Mouse (Mus musculus): ENCODE data around the gene Idh3a. TPM values are rescaled to one million over a fixed set of nuclear protein-coding genes. Genes with fewer than 3 reads are reported as not detected.
"Not testable (repeated sequence)": the region's sequence is repeated elsewhere in the genome, so short reads cannot be mapped to it uniquely, and the experiment has no call there.

The Idh3a gene
- polyA plus RNA-seq, 2 experiments, result 40.0 to 90.7 TPM

GRCm38 (mm10) chr9:54566958-54567357 lies 19.2 kb upstream of the Idh3a start:
- no peak for DNase-seq (ENCODE audit: low read depth in 3 of 3, low spot score in 3 of 3)
- no peak for ATAC-seq (ENCODE audit: insufficient read depth)
- WGBS (ENCODE audit: insufficient replicate concordance), result 34% methylated on average over 4 of the region's 4 CpGs

GRCm38 (mm10) chr9:54568732-54569131 lies 17.4 kb upstream of the Idh3a start:
- no peak overlapping the region for H3K4me3 ChIP-seq (ENCODE audit: insufficient read depth in 1 of 2, low read depth in 2 of 2, low read length in 2 of 2)
- 39% methylated on average over 2 of the region's 2 CpGs for WGBS (ENCODE audit: insufficient replicate concordance)
- no peak overlapping the region for H3K4me2 ChIP-seq (ENCODE audit: low read depth)
- no peaks in the 10 kb centered on the region for H3K9me3 ChIP-seq (ENCODE audit: control insufficient read depth, low read length)
- TF ChIP-seq EP300 (IDR thresholded peaks at IDR 0.05; ENCODE audit: low read depth) (no peak), CTCF (IDR thresholded peaks at IDR 0.05; ENCODE audit: low read depth) (no peak)
- H3K36me3 ChIP-seq (replicated peaks; ENCODE audit: control insufficient read depth, insufficient read depth, low read depth), result no peaks in the 10 kb centered on the region
- peaks cover 0 to 21% of the 10 kb centered on the region in 2 experiments; a peak in 2 of 4 replicates for H3K4me1 ChIP-seq (replicated peaks; ENCODE audit: control insufficient read depth in 2 of 2, insufficient read depth in 2 of 2, low read length in 1 of 2)
- no peak overlapping the region for H3K27ac ChIP-seq
- DNase-seq (ENCODE audit: low read depth in 3 of 3, low spot score in 3 of 3), result no peak
- no peak overlapping the region for H3K9ac ChIP-seq (replicated peaks)
- H3K27me3 ChIP-seq (ENCODE audit: control insufficient read depth, insufficient read depth, low read length), result no peaks in the 10 kb centered on the region
- ATAC-seq (ENCODE audit: insufficient read depth), result no peak

More at GRCm38 (mm10) chr9:54566958-54567357, 19.2 kb upstream of the Idh3a start:
- Histone ChIP-seq H3K9me3 (ENCODE audit: control insufficient read depth, low read length) (no peaks in the 10 kb centered on the region), H3K4me1 (replicated peaks; ENCODE audit: control insufficient read depth in 2 of 2, insufficient read depth in 2 of 2, low read length in 1 of 2) (peaks cover 0 to 23% of the 10 kb centered on the region in 2 experiments; a peak in 2 of 4 replicates), H3K36me3 (replicated peaks; ENCODE audit: control insufficient read depth, insufficient read depth, low read depth) (no peaks in the 10 kb centered on the region), H3K27me3 (ENCODE audit: control insufficient read depth, insufficient read depth, low read length) (no peaks in the 10 kb centered on the region), H3K9ac (replicated peaks) (no peak overlapping the region), H3K27ac (no peak overlapping the region), H3K4me3 (ENCODE audit: insufficient read depth in 1 of 2, low read depth in 2 of 2, low read length in 2 of 2) (no peak overlapping the region), H3K4me2 (ENCODE audit: low read depth) (no peak overlapping the region)
- TF ChIP-seq EP300 (IDR thresholded peaks at IDR 0.05; ENCODE audit: low read depth), result no peak
- no peak for TF ChIP-seq CTCF (IDR thresholded peaks at IDR 0.05; ENCODE audit: low read depth)

- no peak for TF ChIP-seq CTCF (IDR thresholded peaks at IDR 0.05; ENCODE audit: low read depth)
- TF ChIP-seq EP300 (IDR thresholded peaks at IDR 0.05; ENCODE audit: low read depth), result no peak
- Histone ChIP-seq H3K27ac (no peak overlapping the region), H3K27me3 (ENCODE audit: control insufficient read depth, insufficient read depth, low read length) (no peaks in the 10 kb centered on the region), H3K4me3 (ENCODE audit: insufficient read depth in 1 of 2, low read depth in 2 of 2, low read length in 2 of 2) (no peak overlapping the region), H3K9me3 (ENCODE audit: control insufficient read depth, low read length) (no peaks in the 10 kb centered on the region), H3K4me1 (replicated peaks; ENCODE audit: control insufficient read depth in 2 of 2, insufficient read depth in 2 of 2, low read length in 1 of 2) (peaks cover 0 to 20% of the 10 kb centered on the region in 2 experiments; a peak in 2 of 4 replicates), H3K9ac (replicated peaks) (no peak overlapping the region), H3K36me3 (replicated peaks; ENCODE audit: control insufficient read depth, insufficient read depth, low read depth) (no peaks in the 10 kb centered on the region), H3K4me2 (ENCODE audit: low read depth) (no peak overlapping the region)
- ATAC-seq (ENCODE audit: insufficient read depth), result peak; percentile 39; the same call in 1 of the 2 replicates
- WGBS (ENCODE audit: insufficient replicate concordance), result 56% methylated on average over 9 of the region's 9 CpGs
- no peak for DNase-seq (ENCODE audit: low read depth in 3 of 3, low spot score in 3 of 3)
These were observed 14.8 kb upstream of the Idh3a start for GRCm38 (mm10) chr9:54571130-54571839.

- Histone ChIP-seq H3K4me2 (ENCODE audit: low read depth) (no peak overlapping the region), H3K4me1 (replicated peaks; ENCODE audit: control insufficient read depth in 2 of 2, insufficient read depth in 2 of 2, low read length in 1 of 2) (peaks cover 3 to 17% of the 10 kb centered on the region in 2 experiments), H3K27ac (peak overlapping the region; percentile 44), H3K36me3 (replicated peaks; ENCODE audit: control insufficient read depth, insufficient read depth, low read depth) (no peaks in the 10 kb centered on the region), H3K9ac (replicated peaks) (no peak overlapping the region), H3K9me3 (ENCODE audit: control insufficient read depth, low read length) (no peaks in the 10 kb centered on the region), H3K27me3 (ENCODE audit: control insufficient read depth, insufficient read depth, low read length) (no peaks in the 10 kb centered on the region), H3K4me3 (ENCODE audit: insufficient read depth in 1 of 2, low read depth in 2 of 2, low read length in 2 of 2) (no peak overlapping the region)
- no peak for TF ChIP-seq CTCF (IDR thresholded peaks at IDR 0.05; ENCODE audit: low read depth)
- peak; percentile 94 for TF ChIP-seq EP300 (IDR thresholded peaks at IDR 0.05; ENCODE audit: low read depth)
- ATAC-seq (ENCODE audit: insufficient read depth) (peak; percentile 52), DNase-seq (ENCODE audit: low read depth in 3 of 3, low spot score in 3 of 3) (peak in 1 of 3 experiments; percentile 37)
- 6% methylated on average over 1 of the region's 1 CpGs for WGBS (ENCODE audit: insufficient replicate concordance)
These were observed 2.4 kb upstream of the Idh3a start for GRCm38 (mm10) chr9:54583712-54584111.

- H3K9me3 ChIP-seq (ENCODE audit: control insufficient read depth, low read length); H3K4me2 ChIP-seq (ENCODE audit: low read depth); H3K9ac ChIP-seq (replicated peaks); H3K27me3 ChIP-seq (ENCODE audit: control insufficient read depth, insufficient read depth, low read length); H3K36me3 ChIP-seq (replicated peaks; ENCODE audit: control insufficient read depth, insufficient read depth, low read depth); H3K4me3 ChIP-seq (ENCODE audit: insufficient read depth in 1 of 2, low read depth in 2 of 2, low read length in 2 of 2); DNase-seq (ENCODE audit: low read depth in 3 of 3, low spot score in 3 of 3); ATAC-seq (ENCODE audit: insufficient read depth): not testable (repeated sequence)
- Histone ChIP-seq H3K4me1 (replicated peaks; ENCODE audit: control insufficient read depth in 2 of 2, insufficient read depth in 2 of 2, low read length in 1 of 2) (peaks cover 3 to 17% of the 10 kb centered on the region in 2 experiments), H3K27ac (peak overlapping the region; percentile 44)
- WGBS (ENCODE audit: insufficient replicate concordance), result 41% methylated on average over 2 of the region's 2 CpGs
These were observed 2.0 kb upstream of the Idh3a start for GRCm38 (mm10) chr9:54584127-54584526.
